Mouse (Mus musculus): ENCODE measurements around the gene Got1.

GRCm38 (mm10) chr19:43477436-43477835 is 47.0 kb downstream of the Got1 start:
- TF ChIP-seq POLR2A (IDR thresholded peaks at IDR 0.05; ENCODE audit: borderline replicate concordance, insufficient read depth, low read length) (no peak), CTCF (IDR thresholded peaks at IDR 0.05; ENCODE audit: borderline replicate concordance, insufficient read depth, low read depth, low read length) (no peak)

All from cerebellum, adult 2 months (tissue).